Mouse (Mus musculus): Measurements from ENCODE around the gene Kazald1. TPM values are rescaled to one million over a fixed set of nuclear protein-coding genes. Genes with fewer than 3 reads are reported as not detected.

Kazald1 gene
- total and polyA plus RNA-seq, 3 experiments = 0.39 to 1.5 TPM; not detected in 1

- no peak overlapping the region for H3K27ac ChIP-seq (ENCODE audit: control insufficient read depth, low read depth, low read length)
- H3K9me3 ChIP-seq (replicated peaks; ENCODE audit: insufficient read depth, low read length) = no peaks in the 10 kb centered on the region
Observed at GRCm38 (mm10) chr19:45028746-45029145, 46.3 kb upstream of the Kazald1 start.

GRCm38 (mm10) chr19:45029571-45029970, 45.5 kb upstream of the Kazald1 start:
- TF ChIP-seq CTCF (IDR thresholded peaks at IDR 0.05 in 2 of 3, conservative IDR thresholded peaks at IDR 0.05 in 1 of 3; ENCODE audit: control insufficient read depth in 1 of 3, insufficient read depth in 1 of 3, low read depth in 2 of 3, low read length in 3 of 3, poor library complexity in 1 of 3, severe bottlenecking in 1 of 3) (no peak), ELF1 (IDR thresholded peaks at IDR 0.05; ENCODE audit: low read depth, low read length) (no peak), SMC3 (IDR thresholded peaks at IDR 0.05; ENCODE audit: low read depth, low read length) (no peak), TCF12 (IDR thresholded peaks at IDR 0.05; ENCODE audit: low read depth, low read length) (no peak), MYC (IDR thresholded peaks at IDR 0.05; ENCODE audit: low read depth, low read length) (no peak), BHLHE40 (IDR thresholded peaks at IDR 0.05; ENCODE audit: borderline replicate concordance, low read depth, low read length) (no peak), POLR2A (IDR thresholded peaks at IDR 0.05; ENCODE audit: control insufficient read depth in 1 of 2, insufficient read depth in 1 of 2, low read depth in 1 of 2, low read length in 2 of 2, poor library complexity in 1 of 2) (no peak), JUND (IDR thresholded peaks at IDR 0.05; ENCODE audit: low read depth, low read length) (no peak), E2F4 (IDR thresholded peaks at IDR 0.05; ENCODE audit: borderline replicate concordance, low read depth, low read length) (no peak), MYB (IDR thresholded peaks at IDR 0.05; ENCODE audit: low read depth, low read length) (no peak), ZC3H11A (IDR thresholded peaks at IDR 0.05; ENCODE audit: low read depth, low read length) (no peak), HCFC1 (IDR thresholded peaks at IDR 0.05; ENCODE audit: low read depth, low read length) (no peak)
- no peak overlapping the region for H3K27ac ChIP-seq (ENCODE audit: control insufficient read depth, low read depth, low read length)
- no peaks in the 10 kb centered on the region for H3K9me3 ChIP-seq (replicated peaks; ENCODE audit: insufficient read depth, low read length)
- no peak for DNase-seq (ENCODE audit: low read depth, low spot score)
- peaks cover 8 to 22% of the 10 kb centered on the region in 2 experiments for H3K4me1 ChIP-seq (ENCODE audit: control insufficient read depth in 1 of 2, insufficient read depth in 2 of 2, low read length in 2 of 2)
- no peaks in the 10 kb centered on the region for H3K79me2 ChIP-seq (ENCODE audit: control insufficient read depth, insufficient read depth, low read length, poor library complexity)
- no peak overlapping the region for H3K4me3 ChIP-seq (ENCODE audit: control insufficient read depth in 1 of 2, insufficient read depth in 1 of 2, low read depth in 2 of 2, low read length in 2 of 2)
- H3K9ac ChIP-seq (ENCODE audit: control insufficient read depth, low read depth, low read length, poor library complexity, severe bottlenecking) = no peak overlapping the region
- peaks cover 0 to 10% of the 10 kb centered on the region in 2 experiments; a peak in 2 of 4 replicates for H3K36me3 ChIP-seq (ENCODE audit: control insufficient read depth in 1 of 2, insufficient read depth in 2 of 2, low read length in 2 of 2)
- no peaks in the 10 kb centered on the region for H3K27me3 ChIP-seq (ENCODE audit: control insufficient read depth in 1 of 2, insufficient read depth in 2 of 2, low read length in 2 of 2)

More at GRCm38 (mm10) chr19:45028746-45029145, 46.3 kb upstream of the Kazald1 start:
- no peak for DNase-seq (ENCODE audit: low read depth, low spot score)
- TF ChIP-seq CHD2 (IDR thresholded peaks at IDR 0.05; ENCODE audit: low read length) = no peak
- no peak overlapping the region for H3K9ac ChIP-seq (ENCODE audit: control insufficient read depth, low read depth, low read length, poor library complexity, severe bottlenecking)
- H3K4me3 ChIP-seq (ENCODE audit: control insufficient read depth in 1 of 2, insufficient read depth in 1 of 2, low read depth in 2 of 2, low read length in 2 of 2) = no peak overlapping the region
- H3K79me2 ChIP-seq (ENCODE audit: control insufficient read depth, insufficient read depth, low read length, poor library complexity) = no peaks in the 10 kb centered on the region
- no peaks in the 10 kb centered on the region for H3K27me3 ChIP-seq (ENCODE audit: control insufficient read depth in 1 of 2, insufficient read depth in 2 of 2, low read length in 2 of 2)
- peaks cover 0 to 10% of the 10 kb centered on the region in 2 experiments; a peak in 2 of 4 replicates for H3K36me3 ChIP-seq (ENCODE audit: control insufficient read depth in 1 of 2, insufficient read depth in 2 of 2, low read length in 2 of 2)
- peaks cover 8 to 22% of the 10 kb centered on the region in 2 experiments for H3K4me1 ChIP-seq (ENCODE audit: control insufficient read depth in 1 of 2, insufficient read depth in 2 of 2, low read length in 2 of 2)

- DNase-seq (ENCODE audit: low read depth, low spot score) = peak; percentile 88
- H3K9ac ChIP-seq (ENCODE audit: control insufficient read depth, low read depth, low read length, poor library complexity, severe bottlenecking) = peak overlapping the region; percentile 66
- peak overlapping the region; percentile 66 to 74 for H3K4me3 ChIP-seq (ENCODE audit: control insufficient read depth in 1 of 2, insufficient read depth in 1 of 2, low read depth in 2 of 2, low read length in 2 of 2)
- H3K27me3 ChIP-seq (ENCODE audit: control insufficient read depth in 1 of 2, insufficient read depth in 2 of 2, low read length in 2 of 2) = no peaks in the 10 kb centered on the region
- H3K36me3 ChIP-seq (ENCODE audit: control insufficient read depth in 1 of 2, insufficient read depth in 2 of 2, low read length in 2 of 2) = peaks cover 0 to 10% of the 10 kb centered on the region in 2 experiments; a peak in 2 of 4 replicates
- no peaks in the 10 kb centered on the region for H3K79me2 ChIP-seq (ENCODE audit: control insufficient read depth, insufficient read depth, low read length, poor library complexity)
- no peaks in the 10 kb centered on the region for H3K9me3 ChIP-seq (replicated peaks; ENCODE audit: insufficient read depth, low read length)
- H3K27ac ChIP-seq (ENCODE audit: control insufficient read depth, low read depth, low read length) = peak overlapping the region; percentile 25
- H3K4me1 ChIP-seq (ENCODE audit: control insufficient read depth in 1 of 2, insufficient read depth in 2 of 2, low read length in 2 of 2) = peaks cover 8 to 22% of the 10 kb centered on the region in 2 experiments
- TF ChIP-seq MYC (IDR thresholded peaks at IDR 0.05; ENCODE audit: low read depth, low read length) (no peak), CHD1 (IDR thresholded peaks at IDR 0.05; ENCODE audit: low read depth, low read length) (no peak), ZC3H11A (IDR thresholded peaks at IDR 0.05; ENCODE audit: low read depth, low read length) (0 out of 2 replicates have a peak, but pooled peaks have one; percentile 4), USF1 (IDR thresholded peaks at IDR 0.05; ENCODE audit: low read depth, low read length) (no peak), MAZ (IDR thresholded peaks at IDR 0.05; ENCODE audit: low read depth, low read length) (0 out of 2 replicates have a peak, but pooled peaks have one; percentile 19), SIN3A (IDR thresholded peaks at IDR 0.05; ENCODE audit: low read length) (peak; percentile 55; the same call in 1 of the 2 replicates), ZMIZ1 (IDR thresholded peaks at IDR 0.05; ENCODE audit: low read depth, low read length) (no peak), RAD21 (IDR thresholded peaks at IDR 0.05; ENCODE audit: low read depth, low read length) (peak; percentile 31), CHD2 (IDR thresholded peaks at IDR 0.05; ENCODE audit: low read length) (no peak), TBP (IDR thresholded peaks at IDR 0.05; ENCODE audit: low read depth, low read length) (0 out of 2 replicates have a peak, but pooled peaks have one; percentile 11), CTCF (IDR thresholded peaks at IDR 0.05 in 2 of 3, conservative IDR thresholded peaks at IDR 0.05 in 1 of 3; ENCODE audit: control insufficient read depth in 1 of 3, insufficient read depth in 1 of 3, low read depth in 2 of 3, low read length in 3 of 3, poor library complexity in 1 of 3, severe bottlenecking in 1 of 3) (peak; percentile 88 to 100 (median 89)), MXI1 (IDR thresholded peaks at IDR 0.05; ENCODE audit: low read depth, low read length) (peak; percentile 36; the same call in 1 of the 2 replicates), EP300 (IDR thresholded peaks at IDR 0.05; ENCODE audit: low read depth in 1 of 2, low read length in 2 of 2) (no peak), E2F4 (IDR thresholded peaks at IDR 0.05; ENCODE audit: borderline replicate concordance, low read depth, low read length) (no peak), RCOR1 (IDR thresholded peaks at IDR 0.05; ENCODE audit: low read depth, low read length) (0 out of 2 replicates have a peak, but pooled peaks have one; percentile 9), SMC3 (IDR thresholded peaks at IDR 0.05; ENCODE audit: low read depth, low read length) (peak; percentile 69), ZKSCAN1 (IDR thresholded peaks at IDR 0.05; ENCODE audit: low read depth, low read length) (no peak), NELFE (IDR thresholded peaks at IDR 0.05; ENCODE audit: low read depth, low read length) (no peak)
Observed at GRCm38 (mm10) chr19:45030111-45030510, 44.9 kb upstream of the Kazald1 start.
